Mouse (Mus musculus) right cerebral cortex, adult 2 months (tissue): ENCODE data around the gene Klk1b1.
"Not testable (repeated sequence)": the region's sequence is repeated elsewhere in the genome, so short reads cannot be mapped to it uniquely, and the experiment has no call there.

Experiments used
- DNase-seq, 2 experiments: peaks; one replicate each; pipeline ENCODE4 v3.0.0; 2021 to 2022; ENCODE audit warnings: low spot score in 2 of 2

Gene Klk1b1

GRCm38 (mm10) chr7:44004847-44005246 is 38.3 kb downstream of the Klk1b1 start:
- no peak for DNase-seq

- DNase-seq, result not testable (repeated sequence)
Measured at GRCm38 (mm10) chr7:44011868-44012267, 45.3 kb downstream of the Klk1b1 start, which contains the start of gene Klk1b26. TSS of gene Klk1b26 (plus strand) at chr7:44012168.

- peak; percentile 10 to 25 for DNase-seq
Measured at GRCm38 (mm10) chr7:44014666-44015065, 48.1 kb downstream of the Klk1b1 start.

- peak in 1 of 2 experiments; percentile 4 for DNase-seq
Measured at GRCm38 (mm10) chr7:44015071-44015470, 48.5 kb downstream of the Klk1b1 start.
